Mouse (Mus musculus) neural tube, embryonic 14.5 days (tissue): ENCODE data around the gene Fpgs. TPM values are rescaled to one million over a fixed set of nuclear protein-coding genes. Genes with fewer than 3 reads are reported as not detected.

Experiments
- ATAC-seq: fragments of 200-750 bp; cut with Nextera tagmentation; 2 replicates; pipeline ENCODE4 v1.8.0; 2017; ENCODE audit warnings: low read depth, mild to moderate bottlenecking, moderate TSS enrichment, moderate library complexity
- H3K27ac ChIP-seq: fragments of 300-500 bp; sonication (generic); 2 replicates; pipeline ENCODE4 v1.5.1; 2014; ENCODE audit warnings: low read depth, mild to moderate bottlenecking, control low read depth, low read length, moderate library complexity, mixed read lengths
- H3K27me3 ChIP-seq: fragments of 300-500 bp; sonication (generic); 2 replicates; pipeline ENCODE4 v1.6.1; 2014; ENCODE audit warnings: low read length; ENCODE audit not compliant: control insufficient read depth, insufficient read depth
- H3K36me3 ChIP-seq: fragments of 300-500 bp; sonication (generic); 2 replicates; pipeline ENCODE4 v1.6.1; 2014; ENCODE audit warnings: low read length, mixed read lengths; ENCODE audit not compliant: control insufficient read depth, insufficient read depth
- H3K4me1 ChIP-seq: fragments of 300-500 bp; sonication (generic); 2 replicates; pipeline ENCODE4 v1.6.1; 2014; ENCODE audit warnings: low read length; ENCODE audit not compliant: control insufficient read depth, insufficient read depth
- H3K4me2 ChIP-seq: fragments of 300-500 bp; sonication (generic); 2 replicates; pipeline ENCODE4 v1.6.1; 2014; ENCODE audit warnings: mild to moderate bottlenecking, low read depth, low read length, control low read depth
- H3K4me3 ChIP-seq: fragments of 300-500 bp; sonication (generic); 2 replicates; pipeline ENCODE4 v1.5.1; 2014; ENCODE audit warnings: low read depth, low read length, control low read depth, mixed read lengths
- H3K9ac ChIP-seq: fragments of 300-500 bp; sonication (generic); replicated peaks from 2 replicates; pipeline ENCODE4 v1.6.1; 2014; ENCODE audit warnings: low read depth, mild to moderate bottlenecking, control low read depth, low read length, mixed read lengths
- H3K9me3 ChIP-seq: fragments of 300-500 bp; sonication (generic); 2 replicates; pipeline ENCODE4 v1.6.1; 2016; ENCODE audit warnings: low read length; ENCODE audit not compliant: control insufficient read depth
- WGBS: fragments of 180-500 bp; shearing (Covaris S2); extraction: QIAGEN DNeasy Blood & Tissue Kit; methylation state at CpG from one replicate; pipeline ENCODE4 v1.1.7; 2014; 5-methylcytosine and 5-hydroxymethylcytosine counted together
- polyA plus RNA-seq: library from polyadenylated mRNA; unstranded; fragments of >200 nt; fragmentation: Nextera tagmentation; extraction: Ambion mirVana; gene quantifications from 2 replicates; pipeline ENCODE4 v1.2.1, GENCODE M21; 2014

The Fpgs gene
- polyA plus RNA-seq, 1 experiment from 2014 or later: 14.6 TPM

DNA sequence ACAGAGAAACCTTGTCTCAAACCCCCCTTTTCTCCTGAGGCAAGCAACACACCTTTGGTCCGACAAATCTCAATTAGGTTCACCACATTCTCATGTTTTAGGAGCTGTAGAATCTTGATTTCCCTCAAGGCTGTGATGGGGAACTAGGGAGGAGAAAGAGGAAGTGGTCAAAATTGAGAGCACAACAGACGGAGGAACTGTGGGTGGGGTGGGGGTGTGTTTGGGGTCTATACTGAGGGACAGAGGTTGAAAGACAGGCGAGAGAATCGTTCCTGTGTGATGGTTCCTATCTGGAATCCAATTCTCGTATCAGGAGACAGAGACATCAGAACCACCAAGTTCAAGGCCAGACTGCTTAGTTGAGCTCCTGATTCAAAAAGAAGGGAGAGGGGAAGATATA is 6.5 kb upstream of the Fpgs start:
- H3K27ac ChIP-seq: no peak overlapping the region
- WGBS: 93% methylated on average over 5 of the region's 5 CpGs
- H3K4me3 ChIP-seq: no peak overlapping the region
- H3K4me1 ChIP-seq: peaks cover 18% of the 10 kb centered on the region
- ATAC-seq: no peak
- H3K27me3 ChIP-seq: no peaks in the 10 kb centered on the region
- H3K36me3 ChIP-seq: peaks cover 33% of the 10 kb centered on the region
- no peak overlapping the region for H3K9ac ChIP-seq
- H3K9me3 ChIP-seq: no peaks in the 10 kb centered on the region
- H3K4me2 ChIP-seq: no peak overlapping the region

- H3K9ac ChIP-seq: no peak overlapping the region
- H3K27ac ChIP-seq: no peak overlapping the region
- H3K9me3 ChIP-seq: no peaks in the 10 kb centered on the region
- H3K4me1 ChIP-seq: peaks cover 18% of the 10 kb centered on the region
- no peak overlapping the region for H3K4me2 ChIP-seq
- WGBS: 94% methylated on average over 20 of the region's 20 CpGs
- no peak for ATAC-seq
- H3K4me3 ChIP-seq: no peak overlapping the region
- H3K36me3 ChIP-seq: peaks cover 41% of the 10 kb centered on the region
- no peaks in the 10 kb centered on the region for H3K27me3 ChIP-seq
Observed at GRCm38 (mm10) chr2:32709521-32710137, 5.7 kb upstream of the Fpgs start.

- no peak overlapping the region for H3K4me2 ChIP-seq
- H3K4me3 ChIP-seq: no peak overlapping the region
- H3K27ac ChIP-seq: no peak overlapping the region
- WGBS: 42% methylated on average over 3 of the region's 3 CpGs
- no peaks in the 10 kb centered on the region for H3K9me3 ChIP-seq
- H3K9ac ChIP-seq: no peak overlapping the region
- no peaks in the 10 kb centered on the region for H3K27me3 ChIP-seq
- H3K4me1 ChIP-seq: peaks cover 11% of the 10 kb centered on the region
- H3K36me3 ChIP-seq: peaks cover 47% of the 10 kb centered on the region
- ATAC-seq: no peak
Observed at GRCm38 (mm10) chr2:32708643-32709042, 4.7 kb upstream of the Fpgs start.

DNA sequence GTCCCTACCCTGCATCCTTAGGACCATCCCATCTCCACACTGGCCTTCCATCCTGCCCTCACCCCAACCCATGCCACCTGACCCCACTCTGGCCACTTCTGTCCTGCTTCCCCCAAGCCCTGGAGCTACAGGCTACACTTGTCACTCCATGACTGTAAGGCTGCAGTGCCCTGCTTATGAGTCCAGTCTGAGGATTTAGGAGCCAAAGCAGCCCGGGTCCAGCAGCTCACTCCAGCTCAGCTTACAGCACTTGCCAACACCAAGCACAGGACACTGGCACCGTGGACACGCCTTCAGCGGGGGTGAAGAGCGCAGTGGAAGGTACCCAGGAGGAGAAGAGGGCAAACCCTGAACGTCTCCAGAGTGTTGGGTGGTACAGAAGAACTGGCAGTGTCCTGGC is 3.0 kb upstream of the Fpgs start:
- H3K4me1 ChIP-seq: peaks cover 10% of the 10 kb centered on the region
- no peak overlapping the region for H3K4me3 ChIP-seq
- no peak for ATAC-seq
- no peak overlapping the region for H3K27ac ChIP-seq
- WGBS: 96% methylated on average over 6 of the region's 6 CpGs
- H3K27me3 ChIP-seq: no peaks in the 10 kb centered on the region
- H3K36me3 ChIP-seq: peaks cover 56% of the 10 kb centered on the region
- no peak overlapping the region for H3K9ac ChIP-seq
- no peak overlapping the region for H3K4me2 ChIP-seq
- H3K9me3 ChIP-seq: no peaks in the 10 kb centered on the region

- Histone ChIP-seq H3K4me1 (0 out of 2 replicates have a peak, but pooled peaks cover 2% of the 10 kb centered on the region), H3K9me3 (no peaks in the 10 kb centered on the region), H3K9ac (no peak overlapping the region), H3K4me2 (no peak overlapping the region), H3K27me3 (no peaks in the 10 kb centered on the region), H3K27ac (no peak overlapping the region), H3K36me3 (peaks cover 52% of the 10 kb centered on the region), H3K4me3 (no peak overlapping the region)
- WGBS: 95% methylated on average over 7 of the region's 7 CpGs
- no peak for ATAC-seq
Observed at GRCm38 (mm10) chr2:32705018-32705417, 1.1 kb upstream of the Fpgs start.

DNA sequence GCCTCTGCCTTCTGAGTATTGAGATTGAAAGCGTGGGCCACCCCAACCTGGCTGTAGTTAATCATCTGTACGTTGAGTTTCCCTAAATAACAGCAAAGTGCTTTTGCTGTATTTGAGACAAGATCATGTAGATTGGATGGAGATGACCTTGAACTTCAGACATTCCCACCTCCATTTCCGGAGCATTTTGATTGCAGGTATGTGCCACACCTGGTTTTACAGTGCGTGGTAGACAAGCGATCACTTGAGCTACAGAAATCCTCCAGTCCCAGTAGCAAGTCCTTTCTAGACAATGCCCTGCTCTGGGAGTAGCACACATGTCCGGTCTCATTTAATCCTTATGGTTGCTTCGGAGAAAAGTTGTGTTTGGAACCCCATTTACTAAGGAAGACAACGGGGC is 899 bp downstream of the Fpgs start:
- no peak overlapping the region for H3K27ac ChIP-seq
- no peak overlapping the region for H3K4me2 ChIP-seq
- H3K9ac ChIP-seq: no peak overlapping the region
- H3K4me3 ChIP-seq: no peak overlapping the region
- peaks cover 43% of the 10 kb centered on the region for H3K36me3 ChIP-seq
- 95% methylated on average over 8 of the region's 8 CpGs for WGBS
- no peaks in the 10 kb centered on the region for H3K27me3 ChIP-seq
- H3K4me1 ChIP-seq: no peaks in the 10 kb centered on the region
- H3K9me3 ChIP-seq: no peaks in the 10 kb centered on the region
- ATAC-seq: no peak

DNA sequence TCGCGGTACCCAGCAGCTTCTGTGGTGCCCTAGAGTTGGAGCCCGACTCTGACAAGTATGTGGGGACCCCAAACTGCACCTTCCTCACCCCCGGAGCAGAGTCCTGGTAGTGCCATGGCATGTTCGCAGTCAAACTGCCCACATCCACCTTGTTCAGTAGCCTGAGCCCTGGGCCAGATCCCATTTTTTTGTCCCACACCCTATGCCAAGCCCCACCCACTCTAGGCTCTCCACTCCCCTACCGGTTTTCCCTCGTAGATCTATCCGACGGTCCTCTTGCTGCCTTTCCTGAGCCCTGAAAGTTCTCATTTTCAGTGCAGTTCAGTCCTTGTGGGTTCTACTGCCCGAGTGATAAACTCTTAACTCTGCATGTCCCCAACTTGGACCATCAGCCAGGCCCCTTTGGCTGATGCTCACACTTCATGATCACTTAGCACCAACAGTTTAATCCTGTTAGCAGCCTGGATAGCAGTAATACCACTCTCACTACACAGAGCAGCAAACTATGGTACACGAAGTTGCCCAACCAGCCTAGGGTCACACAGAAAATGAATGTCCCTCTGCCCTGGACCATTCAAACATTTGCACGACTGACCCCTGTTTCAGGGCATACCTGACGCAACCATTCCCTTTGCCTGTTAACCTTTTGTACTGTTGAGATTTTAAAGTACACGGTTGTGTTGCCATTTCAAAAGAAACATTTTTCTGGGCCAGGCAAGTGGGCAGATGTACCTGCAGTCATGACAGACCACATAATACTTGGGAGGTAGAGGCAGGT is 2.8 kb downstream of the Fpgs start:
- H3K4me2 ChIP-seq: no peak overlapping the region
- WGBS: 88% methylated on average over 14 of the region's 14 CpGs

GRCm38 (mm10) chr2:32699680-32700079 is 4.3 kb downstream of the Fpgs start:
- H3K27ac ChIP-seq: no peak overlapping the region
- H3K27me3 ChIP-seq: no peaks in the 10 kb centered on the region
- H3K9me3 ChIP-seq: no peaks in the 10 kb centered on the region
- H3K4me3 ChIP-seq: no peak overlapping the region
- H3K4me1 ChIP-seq: no peaks in the 10 kb centered on the region
- ATAC-seq: no peak
- peaks cover 15% of the 10 kb centered on the region for H3K36me3 ChIP-seq
- WGBS: 77% methylated on average over 6 of the region's 6 CpGs
- no peak overlapping the region for H3K9ac ChIP-seq
- H3K4me2 ChIP-seq: no peak overlapping the region

More for the DNA sequence above, 2.8 kb downstream of the Fpgs start:
- Histone ChIP-seq H3K27ac (no peak overlapping the region), H3K4me1 (no peaks in the 10 kb centered on the region), H3K9me3 (no peaks in the 10 kb centered on the region), H3K27me3 (no peaks in the 10 kb centered on the region), H3K36me3 (peaks cover 28% of the 10 kb centered on the region), H3K4me3 (no peak overlapping the region), H3K9ac (no peak overlapping the region)
- no peak for ATAC-seq

DNA sequence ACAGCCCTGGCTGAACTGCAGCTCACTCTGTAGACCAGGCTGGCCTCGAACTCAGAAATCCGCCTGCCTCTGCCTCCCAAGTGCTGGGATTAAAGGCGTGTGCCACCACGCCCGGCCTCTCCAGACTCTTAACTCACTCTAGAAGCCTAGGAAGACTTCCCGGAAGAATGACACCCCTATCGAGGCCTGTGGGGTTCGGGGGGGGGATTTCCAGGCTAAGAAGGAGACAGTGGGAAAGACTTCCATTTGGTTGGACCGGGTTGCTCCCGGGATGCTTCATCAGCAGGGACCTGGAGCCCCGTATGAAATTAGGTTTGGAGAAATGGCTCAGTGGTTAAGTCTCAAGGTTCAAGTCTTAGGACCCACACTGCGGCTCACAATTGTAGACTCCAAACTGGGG is 9.3 kb downstream of the Fpgs start:
- ATAC-seq: no peak; the same call in 1 of the 2 replicates
- H3K9ac ChIP-seq: 0 out of 2 replicates have a peak overlapping the region, but pooled peaks have one; percentile 85

More for the DNA sequence above, 9.3 kb downstream of the Fpgs start:
- Histone ChIP-seq H3K27me3 (no peaks in the 10 kb centered on the region), H3K4me2 (peak overlapping the region; percentile 87), H3K36me3 (no peaks in the 10 kb centered on the region), H3K4me3 (peak overlapping the region; percentile 72), H3K9me3 (no peaks in the 10 kb centered on the region), H3K27ac (0 out of 2 replicates have a peak overlapping the region, but pooled peaks have one; percentile 10), H3K4me1 (peaks cover 6% of the 10 kb centered on the region)
- WGBS: 90% methylated on average over 12 of the region's 12 CpGs
